Mouse (Mus musculus): ENCODE results near the gene Trp53bp2.

DNA sequence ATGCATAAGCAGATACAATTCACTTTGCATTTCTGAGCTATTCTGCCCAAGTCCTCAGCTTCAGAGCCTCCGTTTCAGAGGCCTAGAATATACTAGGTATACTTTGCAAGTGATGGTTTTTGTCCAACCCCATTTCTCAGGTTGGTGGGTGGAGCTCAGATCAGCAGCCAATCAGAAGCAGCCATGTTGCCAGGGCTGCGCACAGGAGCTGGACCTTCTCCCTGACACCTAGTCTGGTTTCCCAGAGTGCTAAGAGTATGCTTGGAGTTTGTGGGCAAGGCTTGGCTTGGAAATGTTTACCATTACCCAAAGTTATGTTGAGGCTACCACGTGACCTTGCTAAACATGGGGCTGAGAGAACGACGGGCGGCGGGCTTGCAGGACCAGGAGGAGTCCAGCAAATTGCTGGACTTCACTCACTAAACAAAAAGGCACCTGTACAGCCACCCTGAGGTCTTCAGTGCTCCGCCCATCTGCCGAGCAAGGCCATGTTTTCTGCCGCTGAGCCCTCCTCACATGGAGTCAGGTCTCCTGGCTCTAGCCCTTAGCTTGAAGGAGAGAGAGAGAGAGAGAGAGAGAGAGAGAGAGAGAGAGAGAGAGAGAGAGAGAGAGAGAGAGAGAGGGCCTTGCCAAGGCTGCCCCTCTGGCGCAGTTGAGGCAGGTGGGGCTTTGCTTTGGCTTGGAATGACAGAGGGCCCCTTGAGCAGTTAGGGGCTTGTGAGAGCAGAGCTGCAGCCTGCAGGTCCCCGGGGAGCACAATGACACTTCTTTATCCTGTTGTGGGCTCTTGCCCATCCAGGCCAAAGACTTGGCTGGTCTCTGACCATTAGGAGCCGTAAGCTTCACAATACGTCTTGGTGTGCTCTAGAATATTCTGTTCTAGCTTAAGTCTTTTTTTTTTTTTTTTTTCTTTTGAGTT is 74.3 kb downstream of the Trp53bp2 start:
- no peak for TF ChIP-seq POLR2A (IDR thresholded peaks at IDR 0.05; ENCODE audit: borderline replicate concordance, low read depth, low read length)
- TF ChIP-seq CTCF (IDR thresholded peaks at IDR 0.05; ENCODE audit: low read depth, low read length) = no peak
